Mouse (Mus musculus) lung, adult 2 months (tissue): ENCODE data around the gene Camkk1.

Experiments
- CTCF ChIP-seq: fragments of 200-500 bp; IDR thresholded peaks from 2 replicates; pipeline ENCODE4 v1.5.1; 2011; ENCODE audit warnings: mild to moderate bottlenecking, low read length, control low read depth; ENCODE audit not compliant: insufficient read depth
- POLR2A ChIP-seq: fragments of 200-500 bp; IDR thresholded peaks from 2 replicates; pipeline ENCODE4 v1.6.1; 2011; ENCODE audit warnings: low read depth, mild to moderate bottlenecking, control low read depth, low read length, borderline replicate concordance; ENCODE audit errors: extremely low read depth

GRCm38 (mm10) chr11:73076733-73077132 lies 57.9 kb downstream of the Camkk1 start:
- TF ChIP-seq CTCF (no peak), POLR2A (no peak)
